7 mouse cellular contexts compared by ENCODE assay signal in the genomic region with DNA sequence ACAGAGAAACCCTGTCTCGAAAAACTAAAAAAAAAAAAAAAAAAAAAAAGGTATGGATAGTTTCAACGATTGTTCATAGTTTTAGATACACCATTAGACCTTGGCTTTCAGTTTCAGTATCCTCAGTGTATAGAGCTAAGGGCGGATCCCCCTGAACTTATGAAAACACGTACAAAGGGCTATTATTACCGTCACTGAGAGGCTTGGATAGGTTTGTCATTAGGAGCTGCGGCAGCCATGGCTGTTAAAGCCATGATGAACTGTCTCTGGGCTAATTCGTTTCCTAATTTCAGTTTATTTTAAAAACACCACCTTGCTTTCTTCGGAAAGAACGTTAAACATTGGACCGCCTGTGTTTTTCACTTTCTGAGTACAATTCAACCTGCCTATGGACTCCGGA. TPM values are rescaled to one million over a fixed set of nuclear protein-coding genes. Genes with fewer than 3 reads are reported as not detected.
DNase-seq lines count a peak whose midpoint lies in the region; ATAC-seq and TF ChIP-seq lines count a peak whose summit lies in the region.

No protein-coding gene starts in this region.

- no peak for DNase-seq in testis, postnatal 10 days (ENCODE audit: low spot score)
- no peak for DNase-seq in urinary bladder, postnatal 36 days (ENCODE audit: low spot score in 2 of 2)
- DNase-seq in thymus, postnatal 25 days: no peak

- H3K4me1 ChIP-seq in testis, adult 2 months (ENCODE audit: control insufficient read depth, insufficient read depth, low read length): no peaks in the 10 kb centered on the region; the same call in 1 of the 2 replicates
- no peaks in the 10 kb centered on the region for H3K4me1 ChIP-seq in embryonic fibroblast, embryonic 13.5 days (ENCODE audit: control insufficient read depth, insufficient read depth, low read length)
- H3K4me1 ChIP-seq in intestine, postnatal 0 days (replicated peaks; ENCODE audit: control insufficient read depth, insufficient read depth, low read length): no peaks in the 10 kb centered on the region
- H3K4me1 ChIP-seq in midbrain, embryonic 16.5 days (ENCODE audit: control insufficient read depth, insufficient read depth, low read length): peaks cover 4% of the 10 kb centered on the region

- H3K36me3 ChIP-seq in testis, adult 2 months (ENCODE audit: control insufficient read depth, insufficient read depth, low read length): no peaks in the 10 kb centered on the region; the same call in 1 of the 2 replicates
- peaks cover 11% of the 10 kb centered on the region for H3K36me3 ChIP-seq in intestine, postnatal 0 days (ENCODE audit: control insufficient read depth, insufficient read depth)
- H3K36me3 ChIP-seq in midbrain, embryonic 16.5 days (ENCODE audit: control insufficient read depth, insufficient read depth, low read length): peaks cover 10% of the 10 kb centered on the region

- H3K9me3 ChIP-seq in intestine, postnatal 0 days (ENCODE audit: control insufficient read depth): no peaks in the 10 kb centered on the region
- no peaks in the 10 kb centered on the region for H3K9me3 ChIP-seq in midbrain, embryonic 16.5 days (replicated peaks; ENCODE audit: control insufficient read depth, low read length, poor library complexity, severe bottlenecking)

- TF ChIP-seq POLR2A in testis, adult 2 months (IDR thresholded peaks at IDR 0.05; ENCODE audit: control insufficient read depth, low read depth, low read length): no peak; the same call in 1 of the 2 replicates
- TF ChIP-seq POLR2A in embryonic fibroblast, embryonic 13.5 days (IDR thresholded peaks at IDR 0.05; ENCODE audit: low read depth, low read length): no peak

- peak overlapping the region; percentile 62 for H3K9ac ChIP-seq in intestine, postnatal 0 days (ENCODE audit: low read depth, low read length)
- H3K9ac ChIP-seq in midbrain, embryonic 16.5 days (ENCODE audit: low read depth, low read length): peak overlapping the region; percentile 93

- 12% methylated on average over 11 of the region's 11 CpGs for WGBS in intestine, postnatal 0 days
- WGBS in midbrain, embryonic 16.5 days: 24% methylated on average over 11 of the region's 11 CpGs

- H3K4me3 ChIP-seq in testis, adult 2 months (ENCODE audit: control insufficient read depth, low read depth, low read length): peak overlapping the region; percentile 99
- peak overlapping the region; percentile 89 for H3K4me3 ChIP-seq in embryonic fibroblast, embryonic 13.5 days (ENCODE audit: insufficient read depth, low read length)
- H3K4me3 ChIP-seq in intestine, postnatal 0 days (ENCODE audit: low read depth, low read length): peak overlapping the region; percentile 88
- H3K4me3 ChIP-seq in midbrain, embryonic 16.5 days (ENCODE audit: low read depth, low read length): peak overlapping the region; percentile 83

- no peak for TF ChIP-seq CTCF in testis, adult 2 months (IDR thresholded peaks at IDR 0.05; ENCODE audit: control insufficient read depth, insufficient read depth, insufficient replicate concordance, low read depth, low read length)
- TF ChIP-seq CTCF in embryonic fibroblast, embryonic 13.5 days (IDR thresholded peaks at IDR 0.05; ENCODE audit: borderline replicate concordance, insufficient read depth, low read length): no peak
- TF ChIP-seq CTCF in intestine, postnatal 0 days (IDR thresholded peaks at IDR 0.05; ENCODE audit: low read depth): no peak

- H3K27ac ChIP-seq in testis, adult 2 months (ENCODE audit: control insufficient read depth, insufficient read depth, low read depth, low read length): peak overlapping the region; percentile 74
- no peak overlapping the region for H3K27ac ChIP-seq in embryonic fibroblast, embryonic 13.5 days (ENCODE audit: insufficient read depth, low read length)
- peak overlapping the region; percentile 84; the same call in 1 of the 2 replicates for H3K27ac ChIP-seq in intestine, postnatal 0 days (ENCODE audit: low read depth, low read length)
- H3K27ac ChIP-seq in midbrain, embryonic 16.5 days (ENCODE audit: low read length): peak overlapping the region; percentile 93

- peak; percentile 62 for ATAC-seq in intestine, postnatal 0 days
- ATAC-seq in midbrain, embryonic 16.5 days: peak; percentile 53

- H3K27me3 ChIP-seq in testis, adult 2 months (ENCODE audit: control insufficient read depth, insufficient read depth, low read length): no peaks in the 10 kb centered on the region
- no peaks in the 10 kb centered on the region for H3K27me3 ChIP-seq in intestine, postnatal 0 days (replicated peaks; ENCODE audit: control insufficient read depth, insufficient read depth, low read length)
- H3K27me3 ChIP-seq in midbrain, embryonic 16.5 days (ENCODE audit: control insufficient read depth, insufficient read depth, low read depth, low read length): no peaks in the 10 kb centered on the region

- peak overlapping the region; percentile 78 for H3K4me2 ChIP-seq in intestine, postnatal 0 days (replicated peaks; ENCODE audit: low read depth)
- H3K4me2 ChIP-seq in midbrain, embryonic 16.5 days (ENCODE audit: low read length): peak overlapping the region; percentile 83

RNA-seq across cellular contexts. Expression of a gene that starts 22.7 kb away (rescaled TPM):
- polyA plus RNA-seq in testis, adult 2 months (2012; rRNA removed): 87.3 and 102 TPM in 2 replicates
- 64.8 and 71.2 TPM in 2 replicates for polyA plus RNA-seq in embryonic fibroblast, embryonic 13.5 days (2011; ENCODE audit: insufficient read length, low read depth, missing spikeins)
- polyA plus RNA-seq in intestine, postnatal 0 days (2015; fragmentation: Nextera tagmentation; extraction: Ambion mirVana): 103 and 104 TPM in 2 replicates
- polyA plus RNA-seq in midbrain, embryonic 16.5 days (2015; fragmentation: Nextera tagmentation; extraction: Ambion mirVana): 120 and 121 TPM in 2 replicates

RNA-seq across cellular contexts. Expression of a gene that starts 36.1 kb away (rescaled TPM):
- polyA plus RNA-seq in testis, adult 2 months (2012; rRNA removed): 8.0 and 11.8 TPM in 2 replicates
- polyA plus RNA-seq in embryonic fibroblast, embryonic 13.5 days (2011; ENCODE audit: insufficient read length, low read depth, missing spikeins): 72.1 and 74.3 TPM in 2 replicates
- 12.6 and 14.3 TPM in 2 replicates for polyA plus RNA-seq in intestine, postnatal 0 days (2015; fragmentation: Nextera tagmentation; extraction: Ambion mirVana)
- polyA plus RNA-seq in midbrain, embryonic 16.5 days (2015; fragmentation: Nextera tagmentation; extraction: Ambion mirVana): 14.3 and 17.5 TPM in 2 replicates

RNA-seq across cellular contexts. Expression of a gene that starts 38.1 kb away (rescaled TPM):
- polyA plus RNA-seq in testis, adult 2 months (2012; rRNA removed): 0.35 and 0.41 TPM in 2 replicates
- 23.2 and 24.7 TPM in 2 replicates for polyA plus RNA-seq in embryonic fibroblast, embryonic 13.5 days (2011; ENCODE audit: insufficient read length, low read depth, missing spikeins)
- polyA plus RNA-seq in intestine, postnatal 0 days (2015; fragmentation: Nextera tagmentation; extraction: Ambion mirVana): 3.4 and 3.9 TPM in 2 replicates
- 36.4 and 40.0 TPM in 2 replicates for polyA plus RNA-seq in midbrain, embryonic 16.5 days (2015; fragmentation: Nextera tagmentation; extraction: Ambion mirVana)

RNA-seq across cellular contexts. Expression of a gene that starts 38.3 kb away (rescaled TPM):
- polyA plus RNA-seq in testis, adult 2 months (2012; rRNA removed): 15.0 and 15.5 TPM in 2 replicates
- polyA plus RNA-seq in embryonic fibroblast, embryonic 13.5 days (2011; ENCODE audit: insufficient read length, low read depth, missing spikeins): 39.4 and 43.1 TPM in 2 replicates
- 65.7 and 68.0 TPM in 2 replicates for polyA plus RNA-seq in intestine, postnatal 0 days (2015; fragmentation: Nextera tagmentation; extraction: Ambion mirVana)
- polyA plus RNA-seq in midbrain, embryonic 16.5 days (2015; fragmentation: Nextera tagmentation; extraction: Ambion mirVana): 60.6 and 66.4 TPM in 2 replicates
